Mouse (Mus musculus): ENCODE data around the gene Ugt2b38.

- TF ChIP-seq POLR2A (IDR thresholded peaks at IDR 0.05; ENCODE audit: low read depth, low read length) (no peak), CTCF (conservative IDR thresholded peaks at IDR 0.05; ENCODE audit: insufficient read depth, insufficient read length, low read depth, low read length) (peak; percentile 29; the same call in 1 of the 2 replicates)
Observed at GRCm38 (mm10) chr5:87436264-87436663, 12.3 kb upstream of the Ugt2b38 start.

Data from kidney, adult 2 months (tissue).